Mouse (Mus musculus): Measurements from ENCODE around the gene Dnajb12.
A peak's percentile ranks its signal among the peaks of the same experiment; 100 is the strongest.

The Dnajb12 gene

GRCm38 (mm10) chr10:59919494-59920181, 40.3 kb downstream of the Dnajb12 start:
- DNase-seq (ENCODE audit: low read depth, low spot score), result peak; percentile 70

GRCm38 (mm10) chr10:59920485-59920809, 41.1 kb downstream of the Dnajb12 start:
- DNase-seq (ENCODE audit: low read depth, low spot score), result no peak

GRCm38 (mm10) chr10:59920810-59921681, 41.7 kb downstream of the Dnajb12 start:
- peak; percentile 57 for DNase-seq (ENCODE audit: low read depth, low spot score)

GRCm38 (mm10) chr10:59923493-59923892, 44.1 kb downstream of the Dnajb12 start:
- DNase-seq (ENCODE audit: low read depth, low spot score), result no peak

- peak; percentile 65 for DNase-seq (ENCODE audit: low read depth, low spot score)
Measured at GRCm38 (mm10) chr10:59924305-59924704, 44.9 kb downstream of the Dnajb12 start.

GRCm38 (mm10) chr10:59929205-59929604, 49.8 kb downstream of the Dnajb12 start:
- DNase-seq (ENCODE audit: low read depth, low spot score), result no peak

GRCm38 (mm10) chr10:59930996-59931395, 51.6 kb downstream of the Dnajb12 start:
- DNase-seq (ENCODE audit: low read depth, low spot score), result peak; percentile 56

GRCm38 (mm10) chr10:59932521-59932920, 53.2 kb downstream of the Dnajb12 start:
- no peak for DNase-seq (ENCODE audit: low read depth, low spot score)

- DNase-seq (ENCODE audit: low read depth, low spot score), result peak; percentile 34
Measured at GRCm38 (mm10) chr10:59934039-59934438, 54.7 kb downstream of the Dnajb12 start.

GRCm38 (mm10) chr10:59936058-59936856, 56.9 kb downstream of the Dnajb12 start:
- DNase-seq (ENCODE audit: low read depth, low spot score), result peak; percentile 65

GRCm38 (mm10) chr10:59938662-59939061, 59.3 kb downstream of the Dnajb12 start:
- DNase-seq (ENCODE audit: low read depth, low spot score), result no peak

GRCm38 (mm10) chr10:59939081-59939480, 59.7 kb downstream of the Dnajb12 start:
- DNase-seq (ENCODE audit: low read depth, low spot score), result no peak

GRCm38 (mm10) chr10:59942281-59942846, 63.0 kb downstream of the Dnajb12 start:
- no peak for DNase-seq (ENCODE audit: low read depth, low spot score)

- DNase-seq (ENCODE audit: low read depth, low spot score), result peak; percentile 76
Measured at GRCm38 (mm10) chr10:59942847-59943420, 63.6 kb downstream of the Dnajb12 start.

- peak; percentile 40 for DNase-seq (ENCODE audit: low read depth, low spot score)
Measured at GRCm38 (mm10) chr10:59943421-59943989, 64.1 kb downstream of the Dnajb12 start.

GRCm38 (mm10) chr10:59945416-59945815, 66.1 kb downstream of the Dnajb12 start:
- no peak for DNase-seq (ENCODE audit: low read depth, low spot score)

- no peak for DNase-seq (ENCODE audit: low read depth, low spot score)
Measured at GRCm38 (mm10) chr10:59946362-59946761, 67.0 kb downstream of the Dnajb12 start.

- no peak for DNase-seq (ENCODE audit: low read depth, low spot score)
Measured at GRCm38 (mm10) chr10:59947296-59948073, 68.1 kb downstream of the Dnajb12 start.

- DNase-seq (ENCODE audit: low read depth, low spot score), result no peak
Measured at GRCm38 (mm10) chr10:59948363-59949254, 69.3 kb downstream of the Dnajb12 start.
